Mouse (Mus musculus): ENCODE measurements around the gene Gm36028. TPM values are rescaled to one million over a fixed set of nuclear protein-coding genes. Genes with fewer than 3 reads are reported as not detected.

Gm36028 gene
- polyA plus RNA-seq, 1 experiment from 2014 or later: not detected

DNA sequence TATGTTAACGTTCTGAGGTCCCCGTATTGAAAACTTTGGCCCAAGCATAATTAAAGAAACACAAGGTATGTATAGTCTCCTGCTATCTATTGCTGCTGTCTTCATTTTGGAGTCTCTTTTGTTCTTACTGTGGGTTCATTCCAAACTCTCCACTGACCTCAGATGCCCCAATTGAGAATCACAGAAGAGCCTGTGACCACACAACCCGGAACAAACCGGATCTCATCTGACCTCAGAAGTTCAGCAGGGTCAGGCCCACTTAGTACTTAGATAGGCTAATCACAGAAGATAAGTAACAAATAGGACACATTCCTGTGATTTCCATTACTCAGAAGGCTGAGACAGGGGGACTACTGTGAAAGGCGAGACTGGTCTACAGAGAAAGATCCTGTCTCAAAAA is 6.4 kb downstream of the Gm36028 start:
- WGBS: 51% methylated on average over 5 of the region's 5 CpGs
- Histone ChIP-seq H3K4me2 (ENCODE audit: low read length) (no peak overlapping the region), H3K9ac (ENCODE audit: low read length) (no peak overlapping the region), H3K9me3 (ENCODE audit: control insufficient read depth, low read length) (no peaks in the 10 kb centered on the region), H3K36me3 (ENCODE audit: control insufficient read depth, insufficient read depth, low read length) (no peaks in the 10 kb centered on the region), H3K27me3 (replicated peaks; ENCODE audit: control insufficient read depth, insufficient read depth, low read length) (no peaks in the 10 kb centered on the region), H3K4me1 (replicated peaks; ENCODE audit: control insufficient read depth, insufficient read depth, low read length) (no peaks in the 10 kb centered on the region), H3K27ac (ENCODE audit: low read depth) (no peak overlapping the region), H3K4me3 (ENCODE audit: low read depth, low read length) (no peak overlapping the region)
- no peak for ATAC-seq (replicated peaks; ENCODE audit: low FRiP score, low TSS enrichment, low read depth)
- DNase-seq (ENCODE audit: low spot score): peak; percentile 23

DNA sequence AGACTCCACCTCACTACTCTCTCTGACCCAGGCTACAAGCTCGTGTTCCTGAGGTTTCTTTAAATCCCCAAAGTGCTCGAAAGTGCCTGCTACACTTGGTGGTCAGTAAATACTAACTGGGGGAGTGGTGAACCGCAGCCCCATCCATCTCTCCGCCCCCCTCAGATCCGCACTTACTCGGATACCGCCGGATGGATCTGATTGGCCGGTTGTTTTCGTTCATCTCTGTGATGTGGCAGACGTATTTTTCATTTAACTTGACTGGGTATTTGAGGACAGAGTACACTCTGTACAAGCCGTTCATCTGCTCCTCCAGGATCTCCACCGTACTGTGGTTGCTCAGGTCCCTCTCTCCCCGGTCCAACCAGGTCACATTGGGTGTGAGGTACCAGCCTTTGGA is 6.9 kb downstream of the Gm36028 start:
- Histone ChIP-seq H3K4me1 (replicated peaks; ENCODE audit: control insufficient read depth, insufficient read depth, low read length) (no peaks in the 10 kb centered on the region), H3K9ac (ENCODE audit: low read length) (no peak overlapping the region), H3K4me2 (ENCODE audit: low read length) (no peak overlapping the region), H3K9me3 (ENCODE audit: control insufficient read depth, low read length) (no peaks in the 10 kb centered on the region), H3K4me3 (ENCODE audit: low read depth, low read length) (no peak overlapping the region), H3K36me3 (ENCODE audit: control insufficient read depth, insufficient read depth, low read length) (no peaks in the 10 kb centered on the region), H3K27ac (ENCODE audit: low read depth) (no peak overlapping the region), H3K27me3 (replicated peaks; ENCODE audit: control insufficient read depth, insufficient read depth, low read length) (no peaks in the 10 kb centered on the region)
- ATAC-seq (replicated peaks; ENCODE audit: low FRiP score, low TSS enrichment, low read depth): no peak
- 72% methylated on average over 14 of the region's 14 CpGs for WGBS
- DNase-seq (ENCODE audit: low spot score): peak; percentile 40

DNA sequence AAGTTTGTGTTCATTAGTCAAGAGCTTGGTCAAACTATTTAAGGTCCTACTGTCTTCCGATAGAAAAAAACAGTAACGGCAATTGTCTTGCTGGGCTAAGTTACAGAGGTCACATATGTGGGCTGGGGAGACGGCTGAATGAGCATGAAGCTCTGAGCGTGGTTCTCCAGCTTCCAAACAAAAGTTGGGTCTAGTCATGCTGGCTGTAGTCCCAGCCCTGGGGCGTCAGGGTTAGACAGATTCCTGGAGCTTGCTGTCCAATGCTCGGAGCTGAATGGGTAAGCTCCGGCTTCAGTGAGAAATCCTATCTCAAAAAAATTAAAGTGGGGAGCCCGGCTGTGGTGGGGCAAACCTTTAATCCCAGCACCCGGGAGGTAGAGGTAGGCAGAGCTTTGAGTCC is 7.7 kb downstream of the Gm36028 start:
- Histone ChIP-seq H3K36me3 (ENCODE audit: control insufficient read depth, insufficient read depth, low read length) (no peaks in the 10 kb centered on the region), H3K4me3 (ENCODE audit: low read depth, low read length) (no peak overlapping the region), H3K27ac (ENCODE audit: low read depth) (no peak overlapping the region), H3K9me3 (ENCODE audit: control insufficient read depth, low read length) (no peaks in the 10 kb centered on the region), H3K4me2 (ENCODE audit: low read length) (no peak overlapping the region), H3K9ac (ENCODE audit: low read length) (no peak overlapping the region), H3K27me3 (replicated peaks; ENCODE audit: control insufficient read depth, insufficient read depth, low read length) (no peaks in the 10 kb centered on the region), H3K4me1 (replicated peaks; ENCODE audit: control insufficient read depth, insufficient read depth, low read length) (no peaks in the 10 kb centered on the region)
- 82% methylated on average over 9 of the region's 9 CpGs for WGBS
- DNase-seq (ENCODE audit: low spot score): peak; percentile 29
- ATAC-seq (replicated peaks; ENCODE audit: low FRiP score, low TSS enrichment, low read depth): no peak

DNA sequence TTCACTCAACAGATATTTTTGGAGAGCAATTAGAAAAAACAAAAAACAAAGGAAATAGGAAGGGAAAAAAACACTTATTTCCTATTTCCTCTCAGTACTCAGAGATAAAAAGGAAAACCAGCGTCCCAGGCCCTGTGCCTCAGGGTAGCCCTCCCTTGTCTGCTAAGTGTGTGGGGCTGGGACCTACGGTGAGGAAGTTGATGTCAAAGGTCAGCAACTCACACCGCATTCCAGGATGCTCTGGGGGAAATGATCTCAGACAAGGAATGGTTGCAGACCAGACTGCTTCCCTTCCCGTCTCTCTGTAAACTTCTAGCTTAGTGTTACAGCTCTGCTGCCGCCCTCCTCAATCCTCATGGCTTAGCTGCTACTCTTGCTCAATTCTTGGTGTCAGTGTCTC is 9.6 kb downstream of the Gm36028 start:
- Histone ChIP-seq H3K4me1 (replicated peaks; ENCODE audit: control insufficient read depth, insufficient read depth, low read length) (no peaks in the 10 kb centered on the region), H3K4me2 (ENCODE audit: low read length) (no peak overlapping the region), H3K4me3 (ENCODE audit: low read depth, low read length) (no peak overlapping the region), H3K27ac (ENCODE audit: low read depth) (no peak overlapping the region), H3K9me3 (ENCODE audit: control insufficient read depth, low read length) (no peaks in the 10 kb centered on the region), H3K27me3 (replicated peaks; ENCODE audit: control insufficient read depth, insufficient read depth, low read length) (no peaks in the 10 kb centered on the region), H3K9ac (ENCODE audit: low read length) (no peak overlapping the region), H3K36me3 (ENCODE audit: control insufficient read depth, insufficient read depth, low read length) (no peaks in the 10 kb centered on the region)
- peak; percentile 47 for DNase-seq (ENCODE audit: low spot score)
- no peak for ATAC-seq (replicated peaks; ENCODE audit: low FRiP score, low TSS enrichment, low read depth)
- 16% methylated on average over 5 of the region's 5 CpGs for WGBS

DNA sequence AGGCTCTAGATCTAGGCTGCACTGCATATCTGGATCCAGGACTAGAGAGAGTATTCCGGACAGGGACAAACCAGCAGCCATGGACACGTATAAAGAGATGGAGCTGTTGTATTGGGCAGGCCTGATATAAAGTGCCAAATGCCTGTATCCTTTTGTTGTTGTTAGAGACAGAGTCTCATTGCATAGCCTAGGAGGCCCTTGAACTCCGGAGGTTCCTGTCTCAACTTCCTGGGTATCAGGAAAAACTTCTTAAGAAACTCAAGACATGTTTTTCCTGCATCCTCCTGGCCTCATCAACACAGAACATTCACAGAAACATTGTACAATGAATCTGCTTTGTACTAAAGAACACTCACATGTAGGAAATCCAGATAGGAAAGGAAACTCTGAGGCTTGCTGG is 13.9 kb downstream of the Gm36028 start:
- H3K36me3 ChIP-seq (ENCODE audit: control insufficient read depth, insufficient read depth, low read length): no peaks in the 10 kb centered on the region
- WGBS: 84% methylated on average over 3 of the region's 3 CpGs
- no peak for ATAC-seq (replicated peaks; ENCODE audit: low FRiP score, low TSS enrichment, low read depth)
- no peaks in the 10 kb centered on the region for H3K9me3 ChIP-seq (ENCODE audit: control insufficient read depth, low read length)
- no peaks in the 10 kb centered on the region for H3K4me1 ChIP-seq (replicated peaks; ENCODE audit: control insufficient read depth, insufficient read depth, low read length)
- no peak overlapping the region for H3K4me2 ChIP-seq (ENCODE audit: low read length)
- H3K9ac ChIP-seq (ENCODE audit: low read length): no peak overlapping the region
- H3K4me3 ChIP-seq (ENCODE audit: low read depth, low read length): no peak overlapping the region
- no peak overlapping the region for H3K27ac ChIP-seq (ENCODE audit: low read depth)
- DNase-seq (ENCODE audit: low spot score): no peak
- H3K27me3 ChIP-seq (replicated peaks; ENCODE audit: control insufficient read depth, insufficient read depth, low read length): no peaks in the 10 kb centered on the region

DNA sequence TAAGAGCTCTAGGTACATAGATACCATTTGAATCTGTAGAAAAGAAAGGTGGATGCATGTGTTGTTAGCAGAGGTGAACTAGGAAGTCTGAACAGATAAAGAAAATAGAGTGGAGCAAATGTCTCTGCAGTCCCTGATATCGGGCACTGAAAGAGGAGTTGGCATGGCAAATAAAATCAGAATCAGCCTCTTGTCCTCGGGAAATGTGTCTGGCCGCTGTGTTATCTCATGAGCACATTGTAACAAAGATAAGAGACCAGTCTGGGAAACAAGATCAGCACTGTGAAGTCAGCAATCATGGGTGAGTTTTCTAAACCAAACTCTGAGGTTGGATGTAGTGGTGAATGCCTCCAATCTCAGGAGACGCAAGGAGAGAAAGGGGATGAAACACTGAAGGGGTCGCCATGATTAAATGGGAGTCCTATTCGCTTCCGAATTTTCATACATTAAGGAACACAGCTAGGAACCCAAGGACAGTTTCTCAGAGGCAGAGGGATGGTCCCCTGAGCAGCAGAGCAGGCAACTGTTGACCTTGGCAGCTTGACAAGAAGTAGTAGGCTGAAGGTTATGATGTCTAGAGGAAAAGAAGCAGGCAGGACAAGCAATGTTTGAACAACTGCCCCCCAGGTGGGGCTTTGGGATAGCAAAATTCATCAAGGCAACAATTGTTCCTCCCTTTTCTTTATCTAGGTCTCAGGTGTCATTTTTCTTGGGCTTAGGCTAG is 15.6 kb downstream of the Gm36028 start:
- Histone ChIP-seq H3K9me3 (ENCODE audit: control insufficient read depth, low read length) (no peaks in the 10 kb centered on the region), H3K27me3 (replicated peaks; ENCODE audit: control insufficient read depth, insufficient read depth, low read length) (no peaks in the 10 kb centered on the region), H3K4me2 (ENCODE audit: low read length) (no peak overlapping the region), H3K4me3 (ENCODE audit: low read depth, low read length) (no peak overlapping the region), H3K4me1 (replicated peaks; ENCODE audit: control insufficient read depth, insufficient read depth, low read length) (no peaks in the 10 kb centered on the region), H3K27ac (ENCODE audit: low read depth) (no peak overlapping the region), H3K9ac (ENCODE audit: low read length) (no peak overlapping the region), H3K36me3 (ENCODE audit: control insufficient read depth, insufficient read depth, low read length) (no peaks in the 10 kb centered on the region)
- DNase-seq (ENCODE audit: low spot score) (no peak), ATAC-seq (replicated peaks; ENCODE audit: low FRiP score, low TSS enrichment, low read depth) (no peak)
- WGBS: 70% methylated on average over 7 of the region's 7 CpGs

DNA sequence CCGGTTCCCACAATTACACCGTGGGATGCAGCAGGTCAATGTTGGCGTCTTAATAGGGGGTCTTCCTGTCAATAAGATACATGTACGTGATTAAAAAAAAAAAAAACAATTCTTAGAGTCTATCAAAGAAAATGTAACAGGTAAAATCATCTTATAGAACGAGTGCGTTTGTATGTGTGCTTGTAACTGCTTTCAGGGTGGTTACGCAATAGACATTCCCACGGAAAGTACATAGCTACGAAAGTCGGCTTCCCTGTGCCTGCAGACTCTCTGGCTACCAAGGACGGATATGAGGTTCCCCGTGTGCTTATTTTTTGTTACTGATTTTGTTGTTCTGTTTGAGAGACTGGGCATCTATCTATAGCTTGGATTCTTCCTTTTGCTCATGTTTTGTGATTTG is 17.2 kb downstream of the Gm36028 start:
- Histone ChIP-seq H3K4me3 (ENCODE audit: low read depth, low read length) (no peak overlapping the region), H3K27me3 (replicated peaks; ENCODE audit: control insufficient read depth, insufficient read depth, low read length) (no peaks in the 10 kb centered on the region)
- ATAC-seq (replicated peaks; ENCODE audit: low FRiP score, low TSS enrichment, low read depth): no peak

DNA sequence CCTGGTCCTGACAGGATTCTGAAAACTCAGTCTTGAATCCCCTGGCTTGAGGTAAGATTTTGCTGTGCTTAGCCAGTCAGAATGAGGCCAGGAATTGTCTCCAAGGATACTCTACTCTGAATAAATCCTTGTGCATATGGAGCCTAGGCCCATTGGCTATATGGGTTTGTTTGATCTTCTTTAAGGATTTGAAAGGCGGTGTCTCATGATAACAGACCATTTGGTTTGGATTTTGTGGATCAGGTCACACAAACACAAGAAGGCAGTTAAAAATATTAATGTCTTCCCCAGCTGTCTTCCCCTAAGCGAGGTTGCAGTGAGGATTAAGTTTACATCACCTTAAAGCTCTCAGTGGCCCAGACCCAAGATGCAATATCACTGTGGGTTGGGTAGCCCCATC is 18.5 kb downstream of the Gm36028 start:
- H3K4me2 ChIP-seq (ENCODE audit: low read length): no peak overlapping the region
- WGBS: 53% methylated on average over 2 of the region's 2 CpGs

More for the DNA sequence above, 17.2 kb downstream of the Gm36028 start:
- Histone ChIP-seq H3K4me1 (replicated peaks; ENCODE audit: control insufficient read depth, insufficient read depth, low read length) (no peaks in the 10 kb centered on the region), H3K27ac (ENCODE audit: low read depth) (no peak overlapping the region), H3K9me3 (ENCODE audit: control insufficient read depth, low read length) (no peaks in the 10 kb centered on the region), H3K9ac (ENCODE audit: low read length) (no peak overlapping the region), H3K4me2 (ENCODE audit: low read length) (no peak overlapping the region), H3K36me3 (ENCODE audit: control insufficient read depth, insufficient read depth, low read length) (no peaks in the 10 kb centered on the region)
- no peak for DNase-seq (ENCODE audit: low spot score)
- WGBS: 86% methylated on average over 12 of the region's 12 CpGs

DNA sequence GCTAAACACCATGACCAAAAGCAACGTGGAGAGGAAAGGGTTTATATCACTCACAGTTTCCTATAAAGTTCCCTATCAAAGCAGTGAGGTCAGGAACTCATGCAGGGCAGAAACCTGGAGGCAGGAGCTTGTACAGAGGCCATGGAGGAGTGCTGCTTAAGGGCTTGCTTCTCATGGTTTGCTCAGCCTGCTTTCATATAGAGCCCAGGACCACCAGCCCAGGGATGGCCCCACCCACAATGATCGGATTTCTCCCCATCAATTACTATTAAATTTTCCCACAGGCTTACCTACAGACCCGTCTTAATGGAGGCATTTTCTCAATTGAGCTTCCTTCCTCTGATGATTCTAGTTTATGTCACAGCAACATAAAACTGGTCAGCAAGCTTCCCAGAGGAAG is 23.4 kb downstream of the Gm36028 start:
- Histone ChIP-seq H3K4me3 (ENCODE audit: low read depth, low read length) (no peak overlapping the region), H3K36me3 (ENCODE audit: control insufficient read depth, insufficient read depth, low read length) (peaks cover 29% of the 10 kb centered on the region), H3K9me3 (ENCODE audit: control insufficient read depth, low read length) (no peaks in the 10 kb centered on the region), H3K4me2 (ENCODE audit: low read length) (no peak overlapping the region), H3K27ac (ENCODE audit: low read depth) (no peak overlapping the region), H3K9ac (ENCODE audit: low read length) (no peak overlapping the region), H3K4me1 (replicated peaks; ENCODE audit: control insufficient read depth, insufficient read depth, low read length) (no peaks in the 10 kb centered on the region), H3K27me3 (replicated peaks; ENCODE audit: control insufficient read depth, insufficient read depth, low read length) (no peaks in the 10 kb centered on the region)
- no peak for ATAC-seq (replicated peaks; ENCODE audit: low FRiP score, low TSS enrichment, low read depth)
- no peak for DNase-seq (ENCODE audit: low spot score)
- 56% methylated on average over 3 of the region's 3 CpGs for WGBS

More for the DNA sequence above, 18.5 kb downstream of the Gm36028 start:
- DNase-seq (ENCODE audit: low spot score): no peak
- Histone ChIP-seq H3K9me3 (ENCODE audit: control insufficient read depth, low read length) (no peaks in the 10 kb centered on the region), H3K36me3 (ENCODE audit: control insufficient read depth, insufficient read depth, low read length) (no peaks in the 10 kb centered on the region), H3K27ac (ENCODE audit: low read depth) (no peak overlapping the region), H3K9ac (ENCODE audit: low read length) (no peak overlapping the region), H3K27me3 (replicated peaks; ENCODE audit: control insufficient read depth, insufficient read depth, low read length) (no peaks in the 10 kb centered on the region), H3K4me3 (ENCODE audit: low read depth, low read length) (no peak overlapping the region), H3K4me1 (replicated peaks; ENCODE audit: control insufficient read depth, insufficient read depth, low read length) (no peaks in the 10 kb centered on the region)
- no peak for ATAC-seq (replicated peaks; ENCODE audit: low FRiP score, low TSS enrichment, low read depth)
